Mouse (Mus musculus): Measurements from ENCODE around the gene Elane.
"Not testable (repeated sequence)": the region's sequence is repeated elsewhere in the genome, so short reads cannot be mapped to it uniquely, and the experiment has no call there.

The Elane gene

GRCm38 (mm10) chr10:79883297-79884084 lies 2.6 kb upstream of the Elane start:
- DNase-seq (ENCODE audit: low read depth, low spot score): peak; percentile 94

- DNase-seq (ENCODE audit: low read depth, low spot score): no peak
Measured at GRCm38 (mm10) chr10:79884446-79884845, 1.6 kb upstream of the Elane start.

- DNase-seq (ENCODE audit: low read depth, low spot score): not testable (repeated sequence)
Measured at GRCm38 (mm10) chr10:79884938-79885337, 1.1 kb upstream of the Elane start.

GRCm38 (mm10) chr10:79886611-79887010 lies 564 bp downstream of the Elane start:
- DNase-seq (ENCODE audit: low read depth, low spot score): no peak

GRCm38 (mm10) chr10:79889386-79889785 lies 3.3 kb downstream of the Elane start:
- DNase-seq (ENCODE audit: low read depth, low spot score): no peak

GRCm38 (mm10) chr10:79890670-79891069 lies 4.6 kb downstream of the Elane start, which contains the start of gene Cfd:
Gene Cfd (plus strand): TSS chr10:79890853.
- DNase-seq (ENCODE audit: low read depth, low spot score): no peak

GRCm38 (mm10) chr10:79892451-79893118 lies 6.5 kb downstream of the Elane start:
- peak; percentile 79 for DNase-seq (ENCODE audit: low read depth, low spot score)

GRCm38 (mm10) chr10:79896306-79896705 lies 10.3 kb downstream of the Elane start:
- DNase-seq (ENCODE audit: low read depth, low spot score): no peak

GRCm38 (mm10) chr10:79896814-79897213 lies 10.8 kb downstream of the Elane start:
- no peak for DNase-seq (ENCODE audit: low read depth, low spot score)

- no peak for DNase-seq (ENCODE audit: low read depth, low spot score)
Measured at GRCm38 (mm10) chr10:79897316-79898245, 11.5 kb downstream of the Elane start.

GRCm38 (mm10) chr10:79900951-79901410 lies 14.9 kb downstream of the Elane start:
- peak; percentile 95 for DNase-seq (ENCODE audit: low read depth, low spot score)

GRCm38 (mm10) chr10:79906712-79907111 lies 20.7 kb downstream of the Elane start:
- DNase-seq (ENCODE audit: low read depth, low spot score): no peak

GRCm38 (mm10) chr10:79907415-79907814 lies 21.4 kb downstream of the Elane start:
- no peak for DNase-seq (ENCODE audit: low read depth, low spot score)

- peak; percentile 98 for DNase-seq (ENCODE audit: low read depth, low spot score)
Measured at GRCm38 (mm10) chr10:79908167-79909091, 22.4 kb downstream of the Elane start, which contains the start of gene Med16. Gene Med16 (minus strand): TSS chr10:79908923.

- DNase-seq (ENCODE audit: low read depth, low spot score): peak; percentile 78
Measured at GRCm38 (mm10) chr10:79909092-79909922, 23.3 kb downstream of the Elane start.

GRCm38 (mm10) chr10:79910556-79910955 lies 24.5 kb downstream of the Elane start, which contains the start of gene Gm26602:
Gene Gm26602 (plus strand): TSS chr10:79910856.
- DNase-seq (ENCODE audit: low read depth, low spot score): no peak

- no peak for DNase-seq (ENCODE audit: low read depth, low spot score)
Measured at GRCm38 (mm10) chr10:79912412-79912811, 26.4 kb downstream of the Elane start.

- no peak for DNase-seq (ENCODE audit: low read depth, low spot score)
Measured at GRCm38 (mm10) chr10:79914131-79914947, 28.3 kb downstream of the Elane start.
